Mouse (Mus musculus): ENCODE results near the gene Gm17631.
"Not testable (repeated sequence)": the region's sequence is repeated elsewhere in the genome, so short reads cannot be mapped to it uniquely, and the experiment has no call there.

Gm17631 gene

GRCm38 (mm10) chr6:129862349-129862748 is at the start of gene Gm17631:
Gene Gm17631, plus strand, starts transcription at chr6:129862649.
- not testable (repeated sequence) for DNase-seq

- no peak for DNase-seq
Measured at GRCm38 (mm10) chr6:129817731-129818130, 44.7 kb upstream of the Gm17631 start.

- no peak for DNase-seq
Measured at GRCm38 (mm10) chr6:129824004-129824403, 38.4 kb upstream of the Gm17631 start.

- no peak for DNase-seq
Measured at GRCm38 (mm10) chr6:129825559-129825958, 36.9 kb upstream of the Gm17631 start.

- no peak for DNase-seq
Measured at GRCm38 (mm10) chr6:129876549-129876948, 14.1 kb downstream of the Gm17631 start, which contains the start of gene Klra17. Gene Klra17, minus strand, starts transcription at chr6:129876672.

GRCm38 (mm10) chr6:129882525-129882924 is 20.1 kb downstream of the Gm17631 start:
- no peak for DNase-seq

Data from spleen, adult 18-20 months (tissue).